Mouse (Mus musculus) hindbrain, embryonic 11.5 days (tissue): ENCODE results near the gene Josd2. TPM values are rescaled to one million over a fixed set of nuclear protein-coding genes. Genes with fewer than 3 reads are reported as not detected.
A peak's percentile ranks its signal among the peaks of the same experiment; 100 is the strongest.

ENCODE experiments used
- ATAC-seq: fragments of 200-750 bp; cut with Nextera tagmentation; 2 replicates; pipeline ENCODE4 v1.8.0; 2017; ENCODE audit warnings: mild to moderate bottlenecking, moderate TSS enrichment, moderate library complexity; ENCODE audit not compliant: low FRiP score
- DNase-seq: peaks from one replicate; pipeline ENCODE4 v3.0.0-alpha.2; 2015; ENCODE audit warnings: low spot score
- H3K27ac ChIP-seq: fragments of 300-500 bp; sonication (generic); 2 replicates; pipeline ENCODE4 v1.5.1; 2014; ENCODE audit warnings: mild to moderate bottlenecking, low read depth, low read length
- H3K27me3 ChIP-seq: fragments of 300-500 bp; sonication (generic); 2 replicates; pipeline ENCODE4 v1.6.1; 2014; ENCODE audit warnings: mild to moderate bottlenecking, low read length, moderate library complexity, mixed read lengths; ENCODE audit not compliant: control insufficient read depth, insufficient read depth
- H3K36me3 ChIP-seq: fragments of 300-500 bp; sonication (generic); 2 replicates; pipeline ENCODE4 v1.6.1; 2014; ENCODE audit warnings: mild to moderate bottlenecking, low read length, moderate library complexity, mixed read lengths; ENCODE audit not compliant: control insufficient read depth, insufficient read depth
- H3K4me1 ChIP-seq: fragments of 300-500 bp; sonication (generic); replicated peaks from 2 replicates; pipeline ENCODE4 v1.6.1; 2014; ENCODE audit warnings: low read length, mixed read lengths; ENCODE audit not compliant: control insufficient read depth, insufficient read depth
- H3K4me2 ChIP-seq: fragments of 300-500 bp; sonication (generic); replicated peaks from 2 replicates; pipeline ENCODE4 v1.6.1; 2014; ENCODE audit warnings: mild to moderate bottlenecking, low read depth, low read length
- H3K4me3 ChIP-seq: fragments of 300-500 bp; sonication (generic); 2 replicates; pipeline ENCODE4 v1.5.1; 2014; ENCODE audit warnings: low read depth, low read length
- H3K9ac ChIP-seq: fragments of 300-500 bp; sonication (generic); 2 replicates; pipeline ENCODE4 v1.6.1; 2014; ENCODE audit warnings: low read depth, low read length
- H3K9me3 ChIP-seq: fragments of 300-500 bp; sonication (generic); 2 replicates; pipeline ENCODE4 v1.6.1; 2016; ENCODE audit warnings: low read length; ENCODE audit not compliant: control insufficient read depth
- WGBS: fragments of 180-500 bp; shearing (Covaris S2); extraction: QIAGEN DNeasy Blood & Tissue Kit; methylation state at CpG from one replicate; pipeline ENCODE4 v1.1.7; 2014; 5-methylcytosine and 5-hydroxymethylcytosine counted together
- polyA plus RNA-seq: library from polyadenylated mRNA; unstranded; fragments of >200 nt; fragmentation: Nextera tagmentation; extraction: Ambion mirVana; gene quantifications from 2 replicates; pipeline ENCODE4 v1.2.1, GENCODE M21; 2014

Gene Josd2
- polyA plus RNA-seq, 1 experiment from 2014 or later = 59.1 TPM

- no peak overlapping the region for H3K4me2 ChIP-seq
- no peak overlapping the region for H3K4me3 ChIP-seq
- H3K36me3 ChIP-seq = no peaks in the 10 kb centered on the region
- DNase-seq = no peak
- no peaks in the 10 kb centered on the region for H3K27me3 ChIP-seq
- H3K9me3 ChIP-seq = no peaks in the 10 kb centered on the region
- WGBS = 88% methylated on average over 8 of the region's 8 CpGs
- ATAC-seq = no peak
- H3K9ac ChIP-seq = no peak overlapping the region
- H3K27ac ChIP-seq = no peak overlapping the region
- H3K4me1 ChIP-seq = no peaks in the 10 kb centered on the region
These were observed 20.8 kb downstream of the Josd2 start for GRCm38 (mm10) chr7:44488545-44488944.

GRCm38 (mm10) chr7:44490281-44490680 is 22.5 kb downstream of the Josd2 start:
- H3K9ac ChIP-seq = no peak overlapping the region
- H3K27ac ChIP-seq = no peak overlapping the region
- no peak for DNase-seq
- no peak for ATAC-seq
- peaks cover 1% of the 10 kb centered on the region; the same call in 1 of the 2 replicates for H3K4me1 ChIP-seq
- H3K4me2 ChIP-seq = no peak overlapping the region
- H3K4me3 ChIP-seq = no peak overlapping the region
- H3K36me3 ChIP-seq = no peaks in the 10 kb centered on the region
- H3K9me3 ChIP-seq = no peaks in the 10 kb centered on the region
- no peaks in the 10 kb centered on the region for H3K27me3 ChIP-seq
- WGBS = 93% methylated on average over 4 of the region's 4 CpGs

- Histone ChIP-seq H3K4me1 (peaks cover 4% of the 10 kb centered on the region; the same call in 1 of the 2 replicates), H3K36me3 (no peaks in the 10 kb centered on the region), H3K4me3 (no peak overlapping the region), H3K9ac (no peak overlapping the region), H3K27me3 (no peaks in the 10 kb centered on the region), H3K9me3 (no peaks in the 10 kb centered on the region), H3K4me2 (no peak overlapping the region), H3K27ac (no peak overlapping the region)
- ATAC-seq = no peak
- DNase-seq = no peak
- 94% methylated on average over 5 of the region's 5 CpGs for WGBS
These were observed 23.6 kb downstream of the Josd2 start for GRCm38 (mm10) chr7:44491391-44491790.

GRCm38 (mm10) chr7:44492166-44492826 is 24.5 kb downstream of the Josd2 start:
- DNase-seq = no peak
- no peaks in the 10 kb centered on the region for H3K9me3 ChIP-seq
- H3K4me2 ChIP-seq = no peak overlapping the region
- H3K9ac ChIP-seq = no peak overlapping the region
- H3K27me3 ChIP-seq = no peaks in the 10 kb centered on the region
- no peak overlapping the region for H3K4me3 ChIP-seq
- no peaks in the 10 kb centered on the region for H3K36me3 ChIP-seq
- H3K27ac ChIP-seq = no peak overlapping the region
- peaks cover 4% of the 10 kb centered on the region; the same call in 1 of the 2 replicates for H3K4me1 ChIP-seq
- ATAC-seq = no peak
- WGBS = 92% methylated on average over 21 of the region's 21 CpGs

DNA sequence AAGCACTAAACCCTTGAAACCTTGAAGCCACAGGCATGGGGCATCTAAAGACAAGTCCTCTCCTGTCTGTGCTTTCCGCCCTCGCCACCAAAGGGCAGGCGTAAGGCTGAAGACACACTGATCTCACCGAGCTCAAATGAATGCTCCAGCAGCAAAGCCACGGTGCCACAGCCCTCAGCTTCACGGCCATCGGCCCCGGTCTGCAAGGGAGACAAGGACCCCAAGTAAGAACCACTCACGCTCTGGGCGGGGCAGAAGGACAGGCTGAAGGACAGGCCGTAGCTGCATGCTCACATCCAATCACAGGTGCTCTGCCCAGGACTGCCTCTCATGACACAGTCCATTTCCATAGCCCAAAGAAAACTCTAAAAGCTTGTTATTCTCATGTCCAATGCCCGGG is 26.9 kb downstream of the Josd2 start:
- DNase-seq = no peak
- Histone ChIP-seq H3K9me3 (no peaks in the 10 kb centered on the region), H3K9ac (no peak overlapping the region), H3K27ac (no peak overlapping the region), H3K27me3 (no peaks in the 10 kb centered on the region), H3K36me3 (no peaks in the 10 kb centered on the region), H3K4me2 (no peak overlapping the region), H3K4me3 (no peak overlapping the region), H3K4me1 (peaks cover 4% of the 10 kb centered on the region; the same call in 1 of the 2 replicates)
- WGBS = 93% methylated on average over 12 of the region's 12 CpGs
- no peak for ATAC-seq

- no peak overlapping the region for H3K27ac ChIP-seq
- no peaks in the 10 kb centered on the region for H3K9me3 ChIP-seq
- H3K36me3 ChIP-seq = no peaks in the 10 kb centered on the region
- peak overlapping the region; percentile 90; the same call in 1 of the 2 replicates for H3K9ac ChIP-seq
- peak overlapping the region; percentile 91 for H3K4me2 ChIP-seq
- peaks cover 4% of the 10 kb centered on the region; the same call in 1 of the 2 replicates for H3K4me1 ChIP-seq
- WGBS = 91% methylated on average over 7 of the region's 7 CpGs
- ATAC-seq (no peak), DNase-seq (no peak)
- H3K4me3 ChIP-seq = peak overlapping the region; percentile 77
- H3K27me3 ChIP-seq = no peaks in the 10 kb centered on the region
These were observed 27.3 kb downstream of the Josd2 start for GRCm38 (mm10) chr7:44495086-44495485.

GRCm38 (mm10) chr7:44495992-44496770 is 28.4 kb downstream of the Josd2 start, which contains the start of the genes Emc10 and Fam71e1:
Gene Emc10 (minus strand): TSS chr7:44496529.
Gene Fam71e1 (plus strand): TSS chr7:44496581.
- WGBS = under 1% methylated on average over 58 of the region's 58 CpGs
- peak within 1 kb of the TSS; percentile 94 for H3K27ac ChIP-seq
- H3K4me1 ChIP-seq = peaks cover 4% of the 10 kb centered on the region; the same call in 1 of the 2 replicates
- no peaks in the 10 kb centered on the region for H3K36me3 ChIP-seq
- DNase-seq = peak; percentile 100
- peak within 1 kb of the TSS; percentile 91 for H3K4me2 ChIP-seq
- H3K4me3 ChIP-seq = peak within 1 kb of the TSS; percentile 77
- ATAC-seq = peak; percentile 97
- H3K9me3 ChIP-seq = no peaks in the 10 kb centered on the region
- no peaks in the 10 kb centered on the region for H3K27me3 ChIP-seq
- peak within 1 kb of the TSS; percentile 90 for H3K9ac ChIP-seq

DNA sequence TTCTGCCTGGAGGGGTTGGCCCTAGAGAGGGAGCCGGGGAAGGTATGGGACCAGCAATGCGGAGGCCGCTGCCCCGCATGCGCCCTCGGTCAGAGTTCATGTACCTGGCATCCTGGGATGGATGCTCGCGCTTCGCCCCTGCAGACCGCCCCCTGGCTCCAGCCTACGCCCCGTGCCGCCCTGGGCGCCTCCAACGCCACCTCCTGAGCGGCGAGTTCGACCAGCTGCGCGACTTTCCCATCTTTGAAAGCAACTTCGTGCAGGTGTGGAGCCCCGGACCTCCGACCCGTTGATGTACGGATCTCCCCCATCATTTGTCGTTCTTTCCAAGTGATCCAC is 29.0 kb downstream of the Josd2 start:
- Histone ChIP-seq H3K9ac (peak overlapping the region; percentile 90), H3K27ac (peak overlapping the region; percentile 94), H3K9me3 (no peaks in the 10 kb centered on the region), H3K4me3 (peak overlapping the region; percentile 77), H3K27me3 (no peaks in the 10 kb centered on the region), H3K36me3 (no peaks in the 10 kb centered on the region), H3K4me2 (peak overlapping the region; percentile 91), H3K4me1 (peaks cover 4% of the 10 kb centered on the region; the same call in 1 of the 2 replicates)
- under 1% methylated on average over 21 of the region's 26 CpGs for whole genome bisulfite sequencing
- DNase-seq = no peak
- no peak for ATAC-seq
